Mouse (Mus musculus) ES-E14 (cell line): ENCODE measurements at regions not wholly inside any gene's neighbourhood (a gene's known extent, or its start where the extent isn't known, plus 50 kb on each side); places are given as distances from the start of the nearest gene placed in this dataset.

Experiments used
- MAFK ChIP-seq: IDR thresholded peaks from 2 replicates; pipeline ENCODE4 v1.6.1; 2014; ENCODE audit warnings: mild to moderate bottlenecking, low read depth, low read length, inconsistent platforms; ENCODE audit not compliant: insufficient read depth
- ZC3H11A ChIP-seq: IDR thresholded peaks from 2 replicates; pipeline ENCODE4 v1.6.1; 2012; ENCODE audit warnings: low read depth, mild to moderate bottlenecking, inconsistent platforms, low read length, borderline replicate concordance

DNA sequence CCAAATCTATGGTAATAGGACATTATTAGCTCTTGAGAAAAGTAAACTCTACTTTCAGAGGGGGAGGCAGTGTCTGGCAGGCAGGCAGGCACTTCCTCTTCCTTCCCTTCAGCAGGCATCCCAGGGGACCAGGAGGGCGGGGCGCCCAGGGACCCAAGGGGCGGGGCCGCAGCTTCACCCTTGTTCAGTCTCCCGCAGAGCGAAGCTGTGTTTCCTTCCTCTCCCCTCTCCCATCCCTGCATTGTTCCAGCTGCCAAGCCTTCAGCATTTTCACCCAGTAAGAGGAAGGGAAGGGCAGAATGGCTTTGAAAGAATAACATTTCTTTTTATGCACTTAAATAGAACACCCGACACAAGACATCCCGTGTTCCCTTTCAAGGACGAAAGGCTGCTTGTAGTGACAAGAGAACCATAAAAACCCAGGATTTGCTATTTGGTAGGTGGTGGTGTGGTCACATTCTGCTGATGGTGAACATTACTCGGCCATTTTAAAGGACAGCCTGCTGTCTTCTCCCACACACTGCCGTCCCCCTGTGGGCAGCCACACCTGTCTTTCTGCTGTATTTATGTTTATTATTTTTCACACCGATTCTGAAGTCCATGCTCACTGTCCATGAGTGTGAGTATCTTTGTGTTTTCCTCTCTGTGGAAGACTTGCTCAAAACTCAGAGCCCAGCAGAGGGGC lies 134.9 kb downstream of the Btg1 start:
- no peak for TF ChIP-seq MAFK
- TF ChIP-seq ZC3H11A: no peak
